Mouse (Mus musculus): ENCODE measurements at regions not wholly inside any gene's neighbourhood (a gene's known extent, or its start where the extent isn't known, plus 50 kb on each side); places are given as distances from the start of the nearest gene placed in this dataset.

GRCm38 (mm10) chr2:117763631-117764030 lies 348.0 kb upstream of the Thbs1 start:
- TF ChIP-seq ZNF384 (IDR thresholded peaks at IDR 0.05; ENCODE audit: low read depth, low read length): no peak
- TF ChIP-seq ZC3H11A (IDR thresholded peaks at IDR 0.05; ENCODE audit: borderline replicate concordance, low read depth, low read length): no peak
